ENCODE assay signal across 8 mouse cellular contexts in genomic region chr6:110645411-110646361, GRCm38 (mm10). TPM values are rescaled to one million over a fixed set of nuclear protein-coding genes. Genes with fewer than 3 reads are reported as not detected.
A peak's percentile ranks its signal among the peaks of the same experiment; 100 is the strongest.
DNase-seq lines count a peak whose midpoint lies in the region; ATAC-seq and TF ChIP-seq lines count a peak whose summit lies in the region.

Grm7 (plus strand) TSS chr6:110645581.

- peaks cover 57% of the 10 kb centered on the region for H3K27me3 ChIP-seq in embryonic facial prominence, embryonic 10.5 days (replicated peaks; ENCODE audit: low read depth, poor library complexity, severe bottlenecking)
- peaks cover 32% of the 10 kb centered on the region for H3K27me3 ChIP-seq in hindbrain, embryonic 11.5 days (ENCODE audit: control insufficient read depth, insufficient read depth, low read length)
- H3K27me3 ChIP-seq in limb, embryonic 11.5 days (ENCODE audit: control insufficient read depth, insufficient read depth, low read length), result peaks cover 38% of the 10 kb centered on the region

- ATAC-seq in hindbrain, embryonic 11.5 days (ENCODE audit: low FRiP score), result peak; percentile 88
- peak; percentile 75; the same call in 1 of the 2 replicates for ATAC-seq in limb, embryonic 11.5 days (ENCODE audit: insufficient number of reproducible peaks, low FRiP score, low TSS enrichment, low read depth)

- no peaks in the 10 kb centered on the region for H3K9me3 ChIP-seq in embryonic facial prominence, embryonic 10.5 days
- no peaks in the 10 kb centered on the region for H3K9me3 ChIP-seq in hindbrain, embryonic 11.5 days (ENCODE audit: control insufficient read depth, low read length)
- no peaks in the 10 kb centered on the region for H3K9me3 ChIP-seq in limb, embryonic 11.5 days (ENCODE audit: control insufficient read depth, low read length)

- H3K36me3 ChIP-seq in embryonic facial prominence, embryonic 10.5 days (replicated peaks), result no peaks in the 10 kb centered on the region
- no peaks in the 10 kb centered on the region for H3K36me3 ChIP-seq in hindbrain, embryonic 11.5 days (ENCODE audit: control insufficient read depth, insufficient read depth, low read length)
- no peaks in the 10 kb centered on the region for H3K36me3 ChIP-seq in limb, embryonic 11.5 days (ENCODE audit: control insufficient read depth, insufficient read depth, low read length)

- no peak for TF ChIP-seq POLR2A in lung, adult 2 months (IDR thresholded peaks at IDR 0.05; ENCODE audit: borderline replicate concordance, extremely low read depth, low read depth, low read length)

- no peak for TF ChIP-seq CTCF in lung, adult 2 months (IDR thresholded peaks at IDR 0.05; ENCODE audit: insufficient read depth, low read length)

- peak; percentile 5 for DNase-seq in ovary, postnatal 10 days (ENCODE audit: low spot score)
- DNase-seq in ovary, postnatal 14 days (ENCODE audit: low spot score), result no peak
- peak; percentile 71 for DNase-seq in embryonic facial prominence, embryonic 10.5 days (ENCODE audit: low spot score)
- DNase-seq in hindbrain, embryonic 11.5 days (ENCODE audit: low spot score), result peak; percentile 66
- DNase-seq in limb, embryonic 11.5 days (ENCODE audit: low spot score), result peak; percentile 66
- peak; percentile 64 to 74 for DNase-seq in right cerebral cortex, adult 2 months (ENCODE audit: low spot score in 2 of 2)
- DNase-seq in T-cell, adult 2 months (ENCODE audit: low spot score), result no peak
- no peak for DNase-seq in lung, adult 2 months

- peak within 1 kb of the TSS; percentile 19; the same call in 1 of the 2 replicates for H3K27ac ChIP-seq in embryonic facial prominence, embryonic 10.5 days (replicated peaks)
- H3K27ac ChIP-seq in hindbrain, embryonic 11.5 days (ENCODE audit: low read depth, low read length), result no peak within 1 kb of the TSS
- H3K27ac ChIP-seq in limb, embryonic 11.5 days (replicated peaks; ENCODE audit: low read depth, low read length), result no peak within 1 kb of the TSS

- peak within 1 kb of the TSS; percentile 96 for H3K4me2 ChIP-seq in hindbrain, embryonic 11.5 days (replicated peaks; ENCODE audit: low read depth, low read length)
- H3K4me2 ChIP-seq in limb, embryonic 11.5 days (ENCODE audit: low read depth, severe bottlenecking), result peak within 1 kb of the TSS; percentile 84

- peak within 1 kb of the TSS; percentile 42; the same call in 1 of the 2 replicates for H3K9ac ChIP-seq in hindbrain, embryonic 11.5 days (ENCODE audit: low read depth, low read length)
- H3K9ac ChIP-seq in limb, embryonic 11.5 days (ENCODE audit: low read length), result no peak within 1 kb of the TSS

- H3K4me1 ChIP-seq in embryonic facial prominence, embryonic 10.5 days, result peaks cover 21% of the 10 kb centered on the region
- H3K4me1 ChIP-seq in hindbrain, embryonic 11.5 days (replicated peaks; ENCODE audit: control insufficient read depth, insufficient read depth, low read length), result no peaks in the 10 kb centered on the region; the same call in 1 of the 2 replicates
- no peaks in the 10 kb centered on the region for H3K4me1 ChIP-seq in limb, embryonic 11.5 days (ENCODE audit: control insufficient read depth, insufficient read depth, low read length)
- no peaks in the 10 kb centered on the region for H3K4me1 ChIP-seq in lung, adult 2 months (ENCODE audit: control insufficient read depth, insufficient read depth, low read length)

- under 1% methylated on average over 65 of the region's 65 CpGs for WGBS in embryonic facial prominence, embryonic 10.5 days
- 1% methylated on average over 46 of the region's 65 CpGs for WGBS in hindbrain, embryonic 11.5 days
- 1% methylated on average over 64 of the region's 65 CpGs for WGBS in limb, embryonic 11.5 days
- WGBS in lung, adult 2 months, result 2% methylated on average over 65 of the region's 65 CpGs

- peak within 1 kb of the TSS; percentile 69 for H3K4me3 ChIP-seq in embryonic facial prominence, embryonic 10.5 days
- peak within 1 kb of the TSS; percentile 57 for H3K4me3 ChIP-seq in hindbrain, embryonic 11.5 days (ENCODE audit: low read depth, low read length)
- peak within 1 kb of the TSS; percentile 42 for H3K4me3 ChIP-seq in limb, embryonic 11.5 days (ENCODE audit: low read depth, low read length)
- H3K4me3 ChIP-seq in lung, adult 2 months (replicated peaks; ENCODE audit: extremely low read depth, low read depth, low read length), result no peak within 1 kb of the TSS

RNA-seq across cellular contexts. Expression of gene Grm7, which starts in this region (rescaled TPM):
- polyA plus RNA-seq in embryonic facial prominence, embryonic 10.5 days (2016; fragmentation: Nextera tagmentation; extraction: Ambion mirVana), result 0.39 and 0.95 TPM in 2 replicates
- polyA plus RNA-seq in hindbrain, embryonic 11.5 days (2014; fragmentation: Nextera tagmentation; extraction: Ambion mirVana), result 0.69 and 1.7 TPM in 2 replicates
- 0.04 and 0.15 TPM in 2 replicates for polyA plus RNA-seq in limb, embryonic 11.5 days (2014; fragmentation: Nextera tagmentation; extraction: Ambion mirVana)
- 0.02 TPM in 1 of 2 replicates, not detected in the other for polyA plus RNA-seq in lung, adult 2 months (2012; rRNA removed)

Comparison
In these comparisons a context has a peak if more than half of its experiments do, and no peak if none do; other contexts are left out.
1. DNase-seq: peak in ovary, postnatal 10 days (single experiment), hindbrain, embryonic 11.5 days (single experiment) and right cerebral cortex, adult 2 months (2 of 2); none in ovary, postnatal 14 days (single experiment), T-cell, adult 2 months (single experiment) and lung, adult 2 months (single experiment).
2. Peak in DNase-seq, H3K4me3 ChIP-seq and H3K27ac ChIP-seq in embryonic facial prominence, embryonic 10.5 days; RNA of the gene not detected or under 1 TPM.
3. Peak in DNase-seq, ATAC-seq, H3K4me3 ChIP-seq and H3K4me2 ChIP-seq in limb, embryonic 11.5 days; RNA of the gene not detected or under 1 TPM.